Mouse (Mus musculus) kidney, postnatal 25 days (tissue): ENCODE measurements around the gene Rap1gap.
A peak's percentile ranks its signal among the peaks of the same experiment; 100 is the strongest.

Source experiments
- DNase-seq, 2 experiments: peaks; one replicate each; pipeline ENCODE4 v3.0.0; 2021; ENCODE audit warnings: mixed read lengths in 2 of 2

The Rap1gap gene

DNA sequence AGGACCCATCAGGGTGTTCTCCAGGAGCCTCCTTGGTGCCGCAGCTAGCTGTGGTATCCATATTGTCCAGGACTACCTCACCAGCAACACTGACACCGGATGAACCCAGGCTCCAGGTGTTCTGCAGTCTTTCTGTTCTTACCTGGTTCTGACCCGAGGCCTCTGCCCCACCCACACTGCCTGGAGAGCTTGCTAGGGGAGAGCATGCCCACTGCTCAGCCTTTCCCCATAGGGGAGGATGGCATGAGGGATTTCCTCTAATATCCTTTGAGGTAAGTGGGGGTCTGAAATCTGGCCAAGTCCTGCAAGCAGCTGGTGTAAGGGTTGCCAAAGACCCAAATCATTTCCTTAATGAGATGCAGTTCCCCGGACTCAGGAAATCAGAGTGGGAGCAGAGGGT lies 1.0 kb upstream of the Rap1gap start:
- DNase-seq, result no peak

DNA sequence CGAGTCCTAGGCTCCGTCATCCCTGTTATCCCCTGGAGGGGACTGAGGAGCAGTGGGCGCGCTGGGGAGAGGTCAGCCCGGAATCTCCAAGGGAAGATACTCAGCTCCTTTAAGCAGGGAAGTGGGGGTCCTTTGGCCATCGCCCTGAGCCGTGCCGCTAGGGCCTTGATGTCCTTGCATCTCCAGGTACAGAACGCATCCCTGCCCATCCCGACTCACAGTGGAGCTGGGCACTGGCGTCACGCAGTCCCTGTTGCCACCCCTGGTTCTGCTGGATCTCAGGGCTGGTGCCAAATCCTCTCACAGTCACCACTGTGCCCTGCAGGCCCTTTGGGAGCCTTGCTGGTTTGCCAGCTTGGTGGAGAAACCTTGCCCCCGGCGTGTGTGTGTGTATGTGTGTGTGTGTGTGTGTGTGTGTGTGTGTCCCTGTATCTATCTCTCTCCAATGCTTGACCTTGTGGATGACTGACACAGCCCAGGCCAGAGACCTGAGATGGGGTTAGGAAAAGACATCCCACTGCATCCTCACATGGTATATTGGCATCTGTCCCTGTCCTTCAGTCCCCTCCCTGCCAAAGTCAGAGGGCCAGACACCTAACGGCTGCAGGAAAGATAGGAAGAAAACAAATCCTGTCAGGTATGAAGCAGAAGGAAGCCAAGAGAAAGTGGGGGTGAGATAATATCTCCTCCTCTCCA lies 602 bp downstream of the Rap1gap start:
- peak; percentile 33 to 57 for DNase-seq

DNA sequence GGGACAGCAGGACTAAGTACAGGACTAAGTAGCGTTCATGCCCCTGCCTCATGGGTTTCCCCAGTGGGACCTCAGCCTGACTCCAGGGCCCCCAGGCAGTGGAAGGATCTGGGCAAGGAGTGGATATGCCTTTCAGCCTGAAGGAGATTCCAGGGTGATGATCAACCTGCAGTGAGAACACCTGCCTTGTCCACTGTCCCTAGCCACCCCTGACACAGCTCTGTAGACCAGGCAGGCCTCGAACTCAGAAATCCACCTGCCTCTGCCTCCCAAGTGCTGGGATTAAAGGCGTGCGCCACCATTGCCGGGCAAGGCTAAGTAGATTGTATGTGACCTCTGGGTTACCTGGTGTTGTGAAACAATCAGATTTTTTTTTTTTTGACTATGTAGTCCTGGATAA lies 1.3 kb downstream of the Rap1gap start:
- peak in 1 of 2 experiments; percentile 20 for DNase-seq

- DNase-seq, result peak in 1 of 2 experiments; percentile 28
These were observed 1.9 kb downstream of the Rap1gap start for GRCm38 (mm10) chr4:137666283-137666957.

DNA sequence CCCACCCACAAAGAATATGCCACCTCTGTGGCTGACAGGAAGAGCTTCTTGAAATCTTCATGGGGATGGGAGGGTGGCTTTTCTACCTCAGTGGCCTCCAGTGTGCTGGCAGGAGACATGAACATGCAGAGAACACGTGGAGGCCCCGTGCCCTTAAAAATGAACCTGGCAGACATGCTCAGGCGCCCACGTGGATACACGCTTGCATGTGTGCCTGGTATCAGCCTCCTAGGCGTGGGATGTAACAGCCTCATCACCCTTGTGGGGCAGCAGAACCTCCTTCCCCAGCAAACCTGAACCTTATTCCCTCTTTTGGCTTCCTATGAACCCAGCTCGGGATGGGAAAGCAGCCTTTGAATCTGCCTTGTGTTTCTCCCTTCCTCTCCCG lies 2.4 kb downstream of the Rap1gap start:
- peak in 1 of 2 experiments; percentile 35 for DNase-seq

GRCm38 (mm10) chr4:137667747-137668146 lies 3.2 kb downstream of the Rap1gap start:
- DNase-seq, result peak; percentile 64 to 76

- DNase-seq, result peak in 1 of 2 experiments; percentile 34
These were observed 7.4 kb downstream of the Rap1gap start for GRCm38 (mm10) chr4:137671711-137672500.

GRCm38 (mm10) chr4:137675566-137675965 lies 11.0 kb downstream of the Rap1gap start:
- no peak for DNase-seq

- DNase-seq, result peak; percentile 70 to 80
These were observed 11.5 kb downstream of the Rap1gap start for GRCm38 (mm10) chr4:137676057-137676456.

DNA sequence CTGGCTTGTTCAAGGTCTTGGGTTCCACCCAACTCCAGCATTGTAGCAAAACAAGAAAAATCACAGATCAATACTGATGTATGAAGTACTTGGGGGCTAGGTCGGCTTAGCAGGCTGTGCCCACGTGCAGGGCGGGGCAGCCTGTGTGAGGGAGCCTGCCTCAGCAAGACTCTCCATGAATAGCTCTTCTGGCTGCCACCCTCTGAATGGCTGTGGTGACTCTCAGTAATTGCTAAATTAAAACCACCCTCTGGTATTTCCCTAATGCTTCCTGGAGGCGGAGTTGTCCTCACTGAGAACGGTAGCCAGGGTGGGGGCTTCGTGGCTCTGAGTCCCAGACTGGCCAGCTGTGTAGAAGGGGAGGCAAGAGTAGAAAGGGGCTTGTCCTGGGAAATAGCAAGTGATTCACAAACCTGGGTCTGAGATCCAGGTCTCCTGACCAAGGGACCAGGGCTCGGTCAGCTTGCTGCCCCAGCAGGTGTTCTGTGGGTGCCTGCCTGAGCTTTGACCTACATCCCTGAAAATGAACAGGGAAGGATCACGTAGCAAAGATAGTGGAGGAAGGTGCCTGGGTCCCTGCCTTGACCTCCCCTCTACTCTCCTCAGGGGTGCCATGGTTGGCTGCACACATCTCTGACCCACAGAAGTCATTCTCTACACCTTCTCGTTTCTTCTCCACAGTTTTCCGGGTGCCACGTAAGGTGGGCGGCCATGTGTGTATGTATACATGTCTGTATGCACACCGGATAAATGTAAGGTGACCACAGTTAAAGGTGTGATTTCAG lies 12.4 kb downstream of the Rap1gap start:
- no peak for DNase-seq

GRCm38 (mm10) chr4:137677906-137678305 lies 13.4 kb downstream of the Rap1gap start:
- DNase-seq, result peak; percentile 32 to 70

DNA sequence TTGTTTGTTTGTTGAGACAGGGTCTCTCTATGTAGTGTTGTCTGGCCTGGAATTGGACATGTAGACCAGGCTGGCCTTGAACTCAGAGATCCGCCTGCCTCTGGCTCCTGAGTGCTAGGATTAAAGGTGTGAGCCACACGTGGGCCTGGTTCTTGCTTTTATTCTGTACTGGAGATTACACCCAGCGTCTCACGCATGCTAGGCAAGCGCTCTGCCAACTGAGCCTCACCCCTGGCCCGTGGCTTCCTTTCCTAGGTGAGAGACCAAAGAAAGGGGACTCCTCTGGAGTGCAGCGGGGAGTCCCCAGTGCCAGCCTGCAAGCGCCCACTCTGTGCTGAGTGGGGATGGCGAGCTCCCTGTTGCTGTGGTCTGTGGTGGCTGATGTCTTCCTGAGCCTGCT lies 14.0 kb downstream of the Rap1gap start:
- no peak for DNase-seq

- no peak for DNase-seq
These were observed 15.5 kb downstream of the Rap1gap start for GRCm38 (mm10) chr4:137679979-137680550.

DNA sequence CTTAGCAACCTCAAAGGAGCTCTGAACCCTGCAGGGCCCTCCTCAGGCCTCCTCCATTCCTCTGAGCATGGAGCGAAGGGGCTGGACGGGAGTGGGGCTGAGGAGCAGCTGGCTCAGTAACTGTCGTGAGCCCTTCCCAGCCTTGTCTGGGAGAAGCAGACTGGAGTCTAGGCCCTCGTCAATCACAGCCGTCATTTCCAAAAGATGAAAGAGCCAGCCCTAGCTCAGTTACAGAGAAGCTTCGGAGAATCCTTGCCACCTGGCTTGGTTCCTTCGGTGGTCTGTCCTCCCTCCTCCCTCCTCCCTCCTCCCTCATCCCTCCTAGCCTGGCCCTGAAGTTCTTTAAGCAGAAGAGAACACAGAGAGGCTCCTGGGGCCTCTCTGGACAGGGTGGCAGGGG lies 16.2 kb downstream of the Rap1gap start:
- no peak for DNase-seq

DNA sequence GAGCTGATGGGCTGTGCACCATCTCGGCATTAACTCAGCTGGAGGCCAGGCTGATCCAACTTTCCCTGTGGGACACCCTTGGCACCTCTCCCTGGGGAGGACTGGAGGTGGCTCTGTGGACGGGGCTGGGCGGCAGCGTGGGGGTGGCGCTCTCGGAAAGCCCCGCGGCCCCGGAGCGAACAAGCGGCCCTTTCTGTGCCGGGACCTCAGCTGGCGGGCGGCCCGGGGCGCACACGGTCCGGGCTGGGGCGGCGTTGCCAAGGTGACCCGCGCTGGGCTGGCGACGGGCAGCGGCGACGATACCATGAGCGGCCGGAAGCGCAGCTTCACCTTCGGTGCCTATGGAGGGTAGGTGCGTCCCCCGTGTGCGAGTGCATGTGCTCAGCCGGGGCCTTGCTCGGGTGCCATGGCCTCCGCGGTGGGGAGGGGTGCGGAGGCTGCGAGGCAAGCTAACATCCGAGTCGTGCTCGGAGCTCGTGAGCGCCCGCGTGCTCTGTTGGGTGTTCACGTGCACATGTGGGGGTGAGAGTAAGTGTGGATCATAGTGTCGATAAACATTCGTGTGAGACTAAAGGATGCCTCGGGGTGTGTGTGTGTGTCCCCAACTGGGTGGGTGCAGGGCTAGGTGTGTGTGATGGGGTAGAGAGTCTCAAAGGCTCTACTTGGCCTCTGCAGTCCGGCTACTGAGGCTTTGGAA lies 17.0 kb downstream of the Rap1gap start:
- peak; percentile 60 to 86 for DNase-seq

GRCm38 (mm10) chr4:137682961-137683453 lies 18.5 kb downstream of the Rap1gap start:
- peak; percentile 67 to 90 for DNase-seq

GRCm38 (mm10) chr4:137684830-137685343 lies 20.4 kb downstream of the Rap1gap start:
- DNase-seq, result no peak

- DNase-seq, result peak; percentile 55 to 84
These were observed 21.8 kb downstream of the Rap1gap start for GRCm38 (mm10) chr4:137686303-137686702.

- no peak for DNase-seq
These were observed 22.8 kb downstream of the Rap1gap start for GRCm38 (mm10) chr4:137687234-137687825.

DNA sequence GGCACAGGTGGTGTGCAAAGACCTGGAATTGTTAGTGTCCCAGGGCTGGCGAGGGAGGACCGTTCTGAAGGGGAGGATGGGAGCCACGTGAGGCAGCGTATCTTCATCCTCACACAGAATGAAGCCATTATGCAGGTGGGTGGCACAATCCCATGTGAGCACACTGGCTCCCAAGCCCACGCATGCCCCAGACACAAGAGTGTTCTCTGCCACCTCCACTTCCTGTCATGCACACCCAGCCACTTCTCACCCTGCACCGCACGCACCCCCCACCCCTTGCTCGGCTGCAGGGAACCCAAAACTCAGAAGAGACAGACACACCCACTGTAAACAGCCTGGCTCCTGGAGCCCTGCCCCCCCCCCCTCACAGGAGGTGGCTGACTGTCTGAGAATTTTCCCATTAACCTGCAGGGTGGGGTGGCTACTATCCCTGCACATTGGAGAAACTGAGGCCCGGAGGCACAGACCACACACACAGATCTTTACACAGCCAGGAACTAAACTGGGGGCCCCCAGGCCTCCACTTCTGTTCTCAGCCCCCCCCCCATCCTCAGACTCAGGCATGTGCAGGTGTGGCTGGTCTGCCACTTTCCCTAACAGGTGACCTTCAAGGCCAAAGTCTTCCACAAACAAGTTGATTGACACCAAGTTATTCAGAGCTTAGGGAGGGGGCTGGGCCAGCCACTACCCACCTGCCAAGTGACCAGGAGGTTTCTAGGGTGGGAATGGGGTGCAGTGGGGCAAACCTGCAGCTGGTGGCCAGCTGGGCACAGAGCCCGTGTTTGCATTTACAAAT lies 27.8 kb downstream of the Rap1gap start:
- no peak for DNase-seq
